In the genomic region with DNA sequence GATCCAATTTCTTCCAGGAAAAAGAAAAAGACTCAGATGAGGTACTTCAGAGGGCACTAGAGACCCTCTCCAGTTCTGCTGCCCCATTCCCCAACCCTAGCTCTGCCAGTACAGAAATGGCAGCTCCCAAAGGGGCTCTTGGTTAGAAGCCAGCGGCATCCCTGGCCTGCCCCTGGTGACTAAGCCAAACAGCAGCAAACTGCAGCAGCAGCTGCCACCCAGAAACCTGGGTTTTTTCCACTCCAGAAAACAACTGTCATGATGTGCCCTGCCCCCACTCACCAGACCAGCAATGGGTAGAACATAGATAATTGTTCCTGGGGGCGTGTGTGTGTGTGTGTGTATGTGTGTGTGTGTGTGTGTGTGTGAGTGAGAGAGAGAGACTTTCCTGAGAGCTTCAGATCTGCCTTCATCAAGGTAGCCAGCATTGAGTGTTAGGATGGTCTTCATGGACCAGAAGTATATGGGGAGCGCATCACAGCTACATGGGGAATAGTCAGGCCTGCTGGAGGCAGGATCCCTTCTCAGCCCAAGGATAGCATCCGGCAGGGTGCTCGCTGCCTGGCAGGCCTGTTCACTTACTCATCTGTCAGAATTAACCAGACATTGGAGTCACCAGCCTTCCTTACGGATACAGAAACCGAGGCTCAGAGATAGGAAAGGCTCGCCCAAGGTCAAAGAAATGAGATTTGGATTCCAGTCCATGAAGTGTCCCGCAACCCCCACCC, we compare ENCODE assay signal across 31 mouse cellular contexts. TPM values are rescaled to one million over a fixed set of nuclear protein-coding genes. Genes with fewer than 3 reads are reported as not detected.
DNase-seq lines count a peak whose midpoint lies in the region; ATAC-seq and TF ChIP-seq lines count a peak whose summit lies in the region.
"Had no signal": no experiment of that assay in that cellular context is flagged by ENCODE, and none has a peak within 500 bp of the region (broad histone marks: within the 10 kb centered on the region; RNA-seq: fewer than 3 reads in every experiment).

No protein-coding gene starts in this region.

- no peak for ATAC-seq in kidney, embryonic 15.5 days (replicated peaks; ENCODE audit: low FRiP score)
- ATAC-seq: intestine, embryonic 15.5 days; midbrain, embryonic 15.5 days had no signal

- H3K4me2 ChIP-seq in myocyte (ENCODE audit: low read depth) = peak overlapping the region; percentile 64
- no peak overlapping the region for H3K4me2 ChIP-seq in kidney, embryonic 15.5 days
- H3K4me2 ChIP-seq: embryonic facial prominence, embryonic 13.5 days; forebrain, embryonic 12.5 days; hindbrain, embryonic 15.5 days; intestine, embryonic 15.5 days; limb, embryonic 15.5 days; lung, embryonic 15.5 days; midbrain, embryonic 15.5 days had no signal

- H3K27me3 ChIP-seq in myocyte (ENCODE audit: control insufficient read depth, insufficient read depth, insufficient read length) = no peaks in the 10 kb centered on the region
- H3K27me3 ChIP-seq in kidney, embryonic 15.5 days = no peaks in the 10 kb centered on the region
- H3K27me3 ChIP-seq: embryonic facial prominence, embryonic 13.5 days; forebrain, embryonic 12.5 days; hindbrain, embryonic 15.5 days; intestine, embryonic 15.5 days; limb, embryonic 15.5 days; lung, embryonic 15.5 days; midbrain, embryonic 15.5 days had no signal

- peaks cover 10% of the 10 kb centered on the region for H3K4me1 ChIP-seq in kidney, embryonic 15.5 days
- H3K4me1 ChIP-seq: embryonic facial prominence, embryonic 13.5 days; forebrain, embryonic 12.5 days; hindbrain, embryonic 15.5 days; midbrain, embryonic 15.5 days had no signal

- DNase-seq in adrenal gland, adult (ENCODE audit: inconsistent age in 2 of 2, low spot score in 1 of 2) = peak; percentile 44 to 73
- no peak for DNase-seq in adrenal gland, postnatal 4 days (ENCODE audit: low spot score in 2 of 2)
- DNase-seq in 3134 (ENCODE audit: extremely low read depth, insufficient read length, low spot score) = peak; percentile 58
- DNase-seq in adrenal gland, postnatal 10 days = peak; percentile 51
- DNase-seq in cerebellum, postnatal 14 days = no peak
- DNase-seq: cerebellum, adult 9-11 months; gastrocnemius, adult 2 months; kidney, adult 8-10 months; kidney, postnatal 14 days; left cerebral cortex, postnatal 4 days; right cerebral cortex, postnatal 4 days; thymus, postnatal 25 days had no signal

- WGBS in kidney, embryonic 15.5 days = 87% methylated on average over 9 of the region's 9 CpGs

- no peak for TF ChIP-seq POLR2A in myocyte (IDR thresholded peaks at IDR 0.05; ENCODE audit: insufficient read length, low read depth)

- no peaks in the 10 kb centered on the region for H3K79me2 ChIP-seq in myocyte (ENCODE audit: control insufficient read depth, insufficient read depth)

- no peak overlapping the region for H3ac ChIP-seq in myocyte (ENCODE audit: control insufficient read depth, insufficient read length)

- no peak overlapping the region for H3K27ac ChIP-seq in kidney, embryonic 15.5 days
- H3K27ac ChIP-seq: embryonic facial prominence, embryonic 13.5 days; forebrain, embryonic 12.5 days; gastrocnemius, adult 2 months; heart, embryonic 10.5 days; hindbrain, embryonic 15.5 days; intestine, embryonic 15.5 days; limb, embryonic 15.5 days; liver, embryonic 14.5 days; lung, embryonic 15.5 days; macrophage; midbrain, embryonic 15.5 days had no signal

- H3K9ac ChIP-seq in kidney, embryonic 15.5 days = no peak overlapping the region
- H3K9ac ChIP-seq: embryonic facial prominence, embryonic 13.5 days; forebrain, embryonic 12.5 days; hindbrain, embryonic 15.5 days; intestine, embryonic 15.5 days; limb, embryonic 15.5 days; liver, embryonic 14.5 days; lung, embryonic 15.5 days; midbrain, embryonic 15.5 days had no signal

- H3K9me3 ChIP-seq in kidney, embryonic 15.5 days (replicated peaks) = no peaks in the 10 kb centered on the region
- H3K9me3 ChIP-seq: embryonic facial prominence, embryonic 13.5 days; forebrain, embryonic 12.5 days; heart, embryonic 10.5 days; hindbrain, embryonic 15.5 days; intestine, embryonic 15.5 days; limb, embryonic 15.5 days; lung, embryonic 15.5 days; midbrain, embryonic 15.5 days had no signal

- no peaks in the 10 kb centered on the region for H3K36me3 ChIP-seq in myocyte (ENCODE audit: control insufficient read depth, insufficient read depth)
- H3K36me3 ChIP-seq in kidney, embryonic 15.5 days = no peaks in the 10 kb centered on the region
- H3K36me3 ChIP-seq: embryonic facial prominence, embryonic 13.5 days; forebrain, embryonic 12.5 days; heart, embryonic 10.5 days; hindbrain, embryonic 15.5 days; intestine, embryonic 15.5 days; limb, embryonic 15.5 days; lung, embryonic 15.5 days; midbrain, embryonic 15.5 days had no signal

- H3K4me3 ChIP-seq in myocyte = no peak overlapping the region
- H3K4me3 ChIP-seq in kidney, embryonic 15.5 days (replicated peaks) = no peak overlapping the region
- H3K4me3 ChIP-seq: embryonic facial prominence, embryonic 13.5 days; erythroblast, embryonic 14.5 days; forebrain, embryonic 12.5 days; gastrocnemius, adult 2 months; heart, embryonic 10.5 days; hindbrain, embryonic 15.5 days; intestine, embryonic 15.5 days; limb, embryonic 15.5 days; lung, embryonic 15.5 days; midbrain, embryonic 15.5 days had no signal

TF ChIP-seq in myocyte, 11 proteins besides CTCF, POLR2A, EP300 and RAD21:
- TF ChIP-seq E2F4 (IDR thresholded peaks at IDR 0.05; ENCODE audit: insufficient read depth) (no peak), TCF12 (IDR thresholded peaks at IDR 0.05; ENCODE audit: insufficient read depth, poor library complexity, severe bottlenecking) (peak; percentile 36), TCF3 (IDR thresholded peaks at IDR 0.05; ENCODE audit: insufficient read length, low read depth) (no peak), MYOD1 (IDR thresholded peaks at IDR 0.05; ENCODE audit: control insufficient read depth in 1 of 3, insufficient read length in 2 of 3, low read depth in 2 of 3) (peak; percentile 43 to 79 (median 68)), SRF (IDR thresholded peaks at IDR 0.05; ENCODE audit: control insufficient read depth, insufficient read length, low read depth) (no peak), MAX (IDR thresholded peaks at IDR 0.05; ENCODE audit: low read depth) (no peak), CEBPB (IDR thresholded peaks at IDR 0.05; ENCODE audit: insufficient read depth, poor library complexity, severe bottlenecking) (no peak), MYOG (IDR thresholded peaks at IDR 0.05; ENCODE audit: control insufficient read depth in 1 of 3, insufficient read depth in 1 of 3, insufficient read length in 2 of 3, low read depth in 2 of 3) (peak; percentile 52 to 74 (median 62))

RNA-seq across cellular contexts. Expression of gene Accsl, which starts 12.8 kb away (rescaled TPM):
- total RNA-seq in adrenal gland, postnatal 4 days (2021) = under 1 TPM; 0.22 to 0.99 TPM
- 1 to 10 TPM; 1.3 to 1.4 TPM for total RNA-seq in adrenal gland, postnatal 10 days (2021)
- 0.06 TPM for polyA plus RNA-seq in myocyte (2012; fragmentation: generic; extraction: Trizol)
- polyA plus RNA-seq in kidney, embryonic 15.5 days (2015; fragmentation: Nextera tagmentation; extraction: Ambion mirVana) = not detected in 2 replicates
- total RNA-seq: gastrocnemius, adult 2 months; granulocyte monocyte progenitor cell, adult 5-6 weeks; heart, postnatal 4 days; layer of hippocampus, adult 18-20 months; MEL; neutrophil, adult 5-6 weeks had no signal
- polyA plus RNA-seq: embryonic facial prominence, embryonic 13.5 days; erythroblast, embryonic 14.5 days; heart, embryonic 10.5 days; heart, embryonic 16.5 days; intestine, embryonic 15.5 days; limb, embryonic 15.5 days; macrophage had no signal

RNA-seq across cellular contexts. Expression of gene Accs, which starts 32.1 kb away (rescaled TPM):
- 10 to 100 TPM; 21.0 to 24.5 TPM for total RNA-seq in adrenal gland, postnatal 4 days (2021)
- total RNA-seq in adrenal gland, postnatal 10 days (2021) = 10 to 100 TPM; 13.8 to 14.2 TPM
- polyA plus RNA-seq in myocyte (2012; fragmentation: generic; extraction: Trizol) = 4.2 TPM
- 8.7 and 10.6 TPM in 2 replicates for polyA plus RNA-seq in kidney, embryonic 15.5 days (2015; fragmentation: Nextera tagmentation; extraction: Ambion mirVana)
- polyA plus RNA-seq: erythroblast, embryonic 14.5 days had no signal

RNA-seq across cellular contexts. Expression of gene Ext2, which starts 59.4 kb away (rescaled TPM):
- 100 to 1,000 TPM; 108 to 118 TPM for total RNA-seq in adrenal gland, postnatal 4 days (2021)
- total RNA-seq in adrenal gland, postnatal 10 days (2021) = 10 to 100 TPM; 79.1 to 80.4 TPM
- polyA plus RNA-seq in myocyte (2012; fragmentation: generic; extraction: Trizol) = 78.9 TPM
- 109 and 122 TPM in 2 replicates for polyA plus RNA-seq in kidney, embryonic 15.5 days (2015; fragmentation: Nextera tagmentation; extraction: Ambion mirVana)

Comparison
In these comparisons a context has a peak if more than half of its experiments do, and no peak if none do; other contexts are left out.
1. DNase-seq: peak in adrenal gland, adult (2 of 2), 3134 (single experiment) and adrenal gland, postnatal 10 days (single experiment); none in adrenal gland, postnatal 4 days (0 of 2) and cerebellum, postnatal 14 days (0 of 2).